Mouse (Mus musculus): ENCODE data around the gene Pou2f1. TPM values are rescaled to one million over a fixed set of nuclear protein-coding genes. Genes with fewer than 3 reads are reported as not detected.

Gene Pou2f1
- polyA plus RNA-seq, 1 experiment from 2014 or later: 15.7 TPM

- no peak for DNase-seq (ENCODE audit: low spot score)
Measured at GRCm38 (mm10) chr1:165961676-165962364, 40.7 kb downstream of the Pou2f1 start.

GRCm38 (mm10) chr1:165958159-165958558 is 44.3 kb downstream of the Pou2f1 start:
- no peak for DNase-seq (ENCODE audit: low spot score)

- DNase-seq (ENCODE audit: low spot score): peak; percentile 6
Measured at GRCm38 (mm10) chr1:165948214-165948813, 54.2 kb downstream of the Pou2f1 start.

- no peak for DNase-seq (ENCODE audit: low spot score)
Measured at GRCm38 (mm10) chr1:165943270-165943669, 59.2 kb downstream of the Pou2f1 start.

- DNase-seq (ENCODE audit: low spot score): no peak
Measured at GRCm38 (mm10) chr1:165935466-165935818, 67.0 kb downstream of the Pou2f1 start.

- DNase-seq (ENCODE audit: low spot score): no peak
Measured at GRCm38 (mm10) chr1:165934648-165935465, 67.6 kb downstream of the Pou2f1 start.

- DNase-seq (ENCODE audit: low spot score): no peak
Measured at GRCm38 (mm10) chr1:165933915-165934647, 68.4 kb downstream of the Pou2f1 start.

GRCm38 (mm10) chr1:165932842-165933241 is 69.6 kb downstream of the Pou2f1 start:
- DNase-seq (ENCODE audit: low spot score): no peak

GRCm38 (mm10) chr1:165930510-165930909 is 72.0 kb downstream of the Pou2f1 start:
- no peak for DNase-seq (ENCODE audit: low spot score)

- no peak for DNase-seq (ENCODE audit: low spot score)
Measured at GRCm38 (mm10) chr1:165927507-165928279, 74.8 kb downstream of the Pou2f1 start.

- DNase-seq (ENCODE audit: low spot score): no peak
Measured at GRCm38 (mm10) chr1:165925207-165925606, 77.3 kb downstream of the Pou2f1 start.

GRCm38 (mm10) chr1:165922488-165922887 is 80.0 kb downstream of the Pou2f1 start:
- no peak for DNase-seq (ENCODE audit: low spot score)

GRCm38 (mm10) chr1:165921026-165921425 is 81.5 kb downstream of the Pou2f1 start:
- DNase-seq (ENCODE audit: low spot score): no peak

GRCm38 (mm10) chr1:165914416-165914801 is 88.1 kb downstream of the Pou2f1 start:
- no peak for DNase-seq (ENCODE audit: low spot score)

- DNase-seq (ENCODE audit: low spot score): no peak
Measured at GRCm38 (mm10) chr1:165913720-165914415, 88.6 kb downstream of the Pou2f1 start.

- no peak for DNase-seq (ENCODE audit: low spot score)
Measured at GRCm38 (mm10) chr1:165909471-165909870, 93.0 kb downstream of the Pou2f1 start.

- no peak for DNase-seq (ENCODE audit: low spot score)
Measured at GRCm38 (mm10) chr1:165908806-165909205, 93.7 kb downstream of the Pou2f1 start.

- no peak for DNase-seq (ENCODE audit: low spot score)
Measured at GRCm38 (mm10) chr1:165908153-165908552, 94.3 kb downstream of the Pou2f1 start.

GRCm38 (mm10) chr1:165903596-165903995 is 98.9 kb downstream of the Pou2f1 start:
- DNase-seq (ENCODE audit: low spot score): no peak

GRCm38 (mm10) chr1:165891686-165892085 is 110.8 kb downstream of the Pou2f1 start:
- peak; percentile 39 for DNase-seq (ENCODE audit: low spot score)

All from thymus, postnatal 0 days (tissue).